ENCODE assay signal across 9 mouse cellular contexts in the genomic region with DNA sequence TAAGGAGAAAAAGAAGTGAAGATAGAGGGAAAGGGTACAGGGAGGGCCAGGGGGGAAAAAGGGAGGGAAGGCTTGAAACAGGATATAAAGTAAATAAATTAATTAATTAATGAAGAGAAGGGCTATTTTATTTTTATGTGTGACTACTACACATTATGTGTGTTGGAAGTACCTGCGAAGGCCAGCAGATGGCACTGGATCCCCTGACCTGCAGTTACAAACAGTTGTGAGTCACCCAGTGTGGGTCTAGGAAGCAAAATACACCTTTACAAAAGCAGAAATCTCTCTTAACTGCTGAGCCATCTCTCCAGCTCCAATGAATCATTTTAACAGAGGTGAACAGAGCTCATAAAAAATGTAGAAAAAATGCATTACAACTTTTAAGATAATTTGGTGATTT. TPM values are rescaled to one million over a fixed set of nuclear protein-coding genes. Genes with fewer than 3 reads are reported as not detected.
DNase-seq lines count a peak whose midpoint lies in the region; ATAC-seq and TF ChIP-seq lines count a peak whose summit lies in the region.
"Had no signal": no experiment of that assay in that cellular context is flagged by ENCODE, and none has a peak within 500 bp of the region (broad histone marks: within the 10 kb centered on the region; RNA-seq: fewer than 3 reads in every experiment).

No protein-coding gene starts in this region.

- no peak overlapping the region for H3K9ac ChIP-seq in forebrain, embryonic 11.5 days (ENCODE audit: low read length)
- H3K9ac ChIP-seq: limb, embryonic 15.5 days had no signal

- intact Hi-C loops in left cerebral cortex, postnatal 4 days (cut with DNase I), result loop anchor here (10.0 kb wide), 1 partner anchor 1025 kb away; no protein-coding TSS in a partner anchor

- no peaks in the 10 kb centered on the region for H3K9me3 ChIP-seq in G1E (replicated peaks)
- H3K9me3 ChIP-seq in forebrain, embryonic 11.5 days (ENCODE audit: control insufficient read depth, low read length), result no peaks in the 10 kb centered on the region
- H3K9me3 ChIP-seq: limb, embryonic 15.5 days had no signal

- WGBS in bone marrow, adult 2 months, result 81% methylated on average over 1 of the region's 1 CpGs
- 75% methylated on average over 1 of the region's 1 CpGs for WGBS in forebrain, embryonic 11.5 days

- no peaks in the 10 kb centered on the region for H3K27me3 ChIP-seq in G1E (ENCODE audit: insufficient read depth, low read length)
- H3K27me3 ChIP-seq in forebrain, embryonic 11.5 days (ENCODE audit: control insufficient read depth, insufficient read depth, low read length), result no peaks in the 10 kb centered on the region
- H3K27me3 ChIP-seq: limb, embryonic 15.5 days had no signal

- ATAC-seq in G1E (ENCODE audit: extremely low read depth, insufficient number of reproducible peaks, low FRiP score, poor library complexity, severe bottlenecking), result peak; percentile 69; the same call in 1 of the 2 replicates
- ATAC-seq in forebrain, embryonic 11.5 days (replicated peaks; ENCODE audit: low FRiP score), result no peak
- no peak for ATAC-seq in erythroblast, adult 5-6 weeks (replicated peaks; ENCODE audit: low FRiP score, poor library complexity, severe bottlenecking)

- no peak overlapping the region for H3K4me3 ChIP-seq in G1E (ENCODE audit: low read depth, low read length)
- H3K4me3 ChIP-seq in bone marrow, adult 2 months (replicated peaks; ENCODE audit: control insufficient read depth, low read depth, low read length), result no peak overlapping the region
- H3K4me3 ChIP-seq in forebrain, embryonic 11.5 days (ENCODE audit: low read depth, low read length), result no peak overlapping the region
- H3K4me3 ChIP-seq: limb, embryonic 15.5 days had no signal

- H3K4me1 ChIP-seq in G1E (ENCODE audit: insufficient read depth, low read depth, low read length), result no peaks in the 10 kb centered on the region; the same call in 1 of the 2 replicates
- peaks cover 1% of the 10 kb centered on the region; the same call in 1 of the 2 replicates for H3K4me1 ChIP-seq in bone marrow, adult 2 months (ENCODE audit: control insufficient read depth, insufficient read depth, low read length)
- H3K4me1 ChIP-seq in forebrain, embryonic 11.5 days (replicated peaks; ENCODE audit: control insufficient read depth, insufficient read depth, low read length), result no peaks in the 10 kb centered on the region
- H3K4me1 ChIP-seq: limb, embryonic 15.5 days had no signal

- TF ChIP-seq CTCF in G1E (IDR thresholded peaks at IDR 0.05; ENCODE audit: low read depth, low read length), result peak; percentile 21; the same call in 1 of the 2 replicates
- TF ChIP-seq CTCF in bone marrow, adult 2 months (IDR thresholded peaks at IDR 0.05; ENCODE audit: control insufficient read depth, insufficient read depth, low read length), result peak; percentile 65

- H3K27ac ChIP-seq in bone marrow, adult 2 months (ENCODE audit: control insufficient read depth, insufficient read depth, low read depth, low read length, poor library complexity), result no peak overlapping the region
- no peak overlapping the region for H3K27ac ChIP-seq in forebrain, embryonic 11.5 days (ENCODE audit: low read depth, low read length)
- H3K27ac ChIP-seq: limb, embryonic 15.5 days had no signal

- TF ChIP-seq POLR2A in bone marrow, adult 2 months (IDR thresholded peaks at IDR 0.05; ENCODE audit: borderline replicate concordance, control insufficient read depth, low read depth, low read length), result no peak

- H3K36me3 ChIP-seq in G1E (replicated peaks), result no peaks in the 10 kb centered on the region
- no peaks in the 10 kb centered on the region; the same call in 1 of the 2 replicates for H3K36me3 ChIP-seq in forebrain, embryonic 11.5 days (ENCODE audit: control insufficient read depth, insufficient read depth, low read length)

- DNase-seq in left cerebral cortex, adult 18-20 months (ENCODE audit: low spot score in 2 of 2), result peak; percentile 25 to 55
- no peak for DNase-seq in left cerebral cortex, adult 8-10 months (ENCODE audit: low spot score in 2 of 2)
- DNase-seq in G1E (ENCODE audit: low spot score), result no peak
- peak; percentile 56 for DNase-seq in forebrain, embryonic 11.5 days (ENCODE audit: low spot score)
- peak; percentile 57 for DNase-seq in left cerebral cortex, postnatal 4 days
- DNase-seq in right cerebral cortex, postnatal 10 days (ENCODE audit: low spot score in 2 of 2), result peak; percentile 57

- no peak overlapping the region for H3K4me2 ChIP-seq in forebrain, embryonic 11.5 days (ENCODE audit: low read depth, low read length, severe bottlenecking)
- H3K4me2 ChIP-seq: limb, embryonic 15.5 days had no signal

RNA-seq across cellular contexts. Expression of a gene that starts 59.0 kb away (rescaled TPM):
- total RNA-seq in left cerebral cortex, adult 18-20 months (2021), result 10 to 100 TPM; 24.1 to 28.9 TPM
- 10 to 100 TPM; 26.1 to 36.8 (median 31.2) TPM for total RNA-seq in left cerebral cortex, adult 8-10 months (2022)
- total RNA-seq in G1E (2014; fragmentation: Nextera tagmentation), result 3.1 and 7.7 TPM in 2 replicates
- 0.55 and 0.58 TPM in 2 replicates for total RNA-seq in G1E (2017)
- 0.07 TPM in 1 of 2 replicates, not detected in the other for polyA plus RNA-seq in G1E (2012)
- 1.2 and 1.6 TPM in 2 replicates for polyA plus RNA-seq in bone marrow, adult 2 months (2011; ENCODE audit: insufficient read depth, insufficient read length, low replicate concordance, missing spikeins)
- 16.5 and 23.9 TPM in 2 replicates for polyA plus RNA-seq in forebrain, embryonic 11.5 days (2014; fragmentation: Nextera tagmentation; extraction: Ambion mirVana)
- 10 to 100 TPM; 42.1 to 42.5 TPM for total RNA-seq in left cerebral cortex, postnatal 4 days (2021)
- total RNA-seq in erythroblast, adult 5-6 weeks (2015; ENCODE audit: low replicate concordance), result not detected in 2 replicates
- 2.2 TPM in 1 of 2 replicates, not detected in the other for total RNA-seq in erythroblast, adult 5-6 weeks (2017; ENCODE audit: low replicate concordance)

Comparison
In these comparisons a context has a peak if more than half of its experiments do, and no peak if none do; other contexts are left out.
1. DNase-seq: peak in left cerebral cortex, adult 18-20 months (2 of 2), forebrain, embryonic 11.5 days (single experiment), left cerebral cortex, postnatal 4 days (single experiment) and right cerebral cortex, postnatal 10 days (2 of 2); none in left cerebral cortex, adult 8-10 months (0 of 2) and G1E (single experiment).